Mouse (Mus musculus): Measurements from ENCODE around the gene Lsr. TPM values are rescaled to one million over a fixed set of nuclear protein-coding genes. Genes with fewer than 3 reads are reported as not detected.
A peak's percentile ranks its signal among the peaks of the same experiment; 100 is the strongest.

The Lsr gene
- total RNA-seq, 1 experiment: 54.6 TPM

DNA sequence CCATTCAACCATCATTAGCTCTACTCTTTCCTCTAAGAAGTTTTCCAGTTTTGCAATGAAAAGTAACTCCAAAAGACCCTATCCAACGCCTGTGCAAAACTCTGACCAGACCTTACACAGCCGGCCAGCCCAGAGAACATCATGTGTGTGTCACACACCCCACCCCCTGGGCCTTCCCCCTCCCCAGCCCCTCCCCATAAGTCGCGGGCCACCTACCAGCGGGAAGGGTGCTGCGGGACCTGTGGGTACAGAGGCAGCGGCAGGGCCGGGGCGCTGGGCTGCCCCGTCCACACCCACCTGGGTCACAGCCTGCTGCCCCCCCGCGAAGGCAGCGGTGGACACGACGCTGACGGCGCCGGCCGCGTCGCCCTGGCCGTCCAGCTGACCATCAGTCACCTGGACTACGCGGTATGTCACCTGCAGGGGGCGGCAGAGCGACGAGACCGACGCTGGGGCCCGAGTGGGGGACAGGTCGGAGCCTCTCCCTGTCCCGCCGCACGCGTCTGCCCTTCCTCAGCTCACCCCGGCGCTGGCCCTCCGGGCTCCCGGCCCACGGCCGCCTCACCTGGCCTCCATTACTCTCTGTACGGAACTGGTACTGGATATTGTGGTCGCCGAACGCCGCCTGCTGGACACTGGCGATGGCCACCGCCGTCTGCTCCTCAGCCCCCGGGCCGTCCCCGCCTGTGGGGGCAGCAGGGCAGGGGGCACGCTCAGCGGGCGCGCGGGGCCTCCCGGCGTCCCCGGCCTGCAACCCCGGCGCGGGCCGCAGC is 17.5 kb downstream of the Lsr start:
- Histone ChIP-seq H3K36me3 (ENCODE audit: control insufficient read depth, insufficient read depth, low read length, poor library complexity, severe bottlenecking) (peaks cover 45% of the 10 kb centered on the region), H3K27ac (ENCODE audit: insufficient read depth, low read depth, low read length, poor library complexity, severe bottlenecking) (peak overlapping the region; percentile 89)

DNA sequence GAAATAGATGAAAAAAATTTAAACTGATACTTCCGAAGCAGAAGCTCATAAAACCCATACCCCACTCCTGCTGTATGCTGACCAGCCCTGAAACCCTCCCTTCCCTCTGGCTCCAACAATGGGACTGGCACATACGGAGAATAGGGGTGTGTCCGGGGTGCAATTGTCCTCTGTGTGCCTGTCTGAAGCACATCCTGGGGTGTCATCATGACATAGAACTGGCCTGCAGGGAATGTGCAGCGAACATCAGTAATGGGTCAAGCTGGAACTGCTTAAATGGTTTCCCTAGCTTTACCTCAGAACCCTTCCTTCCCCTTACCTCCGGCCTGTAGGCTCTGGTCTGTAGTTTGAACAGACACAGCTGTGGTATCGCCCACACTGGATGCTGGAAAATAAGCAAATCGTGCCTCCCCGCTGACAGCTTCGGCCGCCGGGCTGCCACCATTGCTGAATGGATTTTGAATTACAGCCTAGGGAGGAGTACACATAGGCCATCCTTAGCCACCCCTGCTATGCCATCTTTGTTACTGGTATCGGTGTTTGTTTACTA is 18.2 kb downstream of the Lsr start:
- Histone ChIP-seq H3K9me3 (ENCODE audit: control insufficient read depth, insufficient read depth, low read depth, low read length) (no peaks in the 10 kb centered on the region), H3K36me3 (ENCODE audit: control insufficient read depth, insufficient read depth, low read length, poor library complexity, severe bottlenecking) (peaks cover 46% of the 10 kb centered on the region), H3K27ac (ENCODE audit: insufficient read depth, low read depth, low read length, poor library complexity, severe bottlenecking) (no peak overlapping the region), H3K9ac (ENCODE audit: insufficient read depth, low read depth, low read length, poor library complexity, severe bottlenecking) (no peak overlapping the region), H3K4me3 (ENCODE audit: insufficient read depth in 1 of 2, low read depth in 1 of 2, low read length in 2 of 2, poor library complexity in 1 of 2, severe bottlenecking in 1 of 2) (peak overlapping the region; percentile 83 to 91; a peak in 3 of 4 replicates), H3K4me1 (ENCODE audit: control insufficient read depth in 2 of 2, insufficient read depth in 2 of 2, low read length in 2 of 2, poor library complexity in 1 of 2) (peaks cover 2 to 16% of the 10 kb centered on the region in 2 experiments; a peak in 2 of 4 replicates)
- no peak for DNase-seq (ENCODE audit: low read depth, low spot score)
- in situ Hi-C loops (cut with MboI; ENCODE audit: low sequenced_read_pairs in 2 of 2, unreplicated experiment in 2 of 2): no loop called here
- no peak for TF ChIP-seq MAFK (IDR thresholded peaks at IDR 0.05; ENCODE audit: insufficient read depth, low read depth, low read length)
- no peak for TF ChIP-seq ZNF384 (IDR thresholded peaks at IDR 0.05; ENCODE audit: low read depth, low read length)
- no peak for TF ChIP-seq CHD2 (IDR thresholded peaks at IDR 0.05; ENCODE audit: low read depth, low read length)

More for the DNA sequence above, 17.5 kb downstream of the Lsr start:
- Histone ChIP-seq H3K4me3 (ENCODE audit: insufficient read depth in 1 of 2, low read depth in 1 of 2, low read length in 2 of 2, poor library complexity in 1 of 2, severe bottlenecking in 1 of 2) (peak overlapping the region; percentile 83 to 91), H3K9me3 (ENCODE audit: control insufficient read depth, insufficient read depth, low read depth, low read length) (no peaks in the 10 kb centered on the region), H3K4me1 (ENCODE audit: control insufficient read depth in 2 of 2, insufficient read depth in 2 of 2, low read length in 2 of 2, poor library complexity in 1 of 2) (peaks cover 2 to 16% of the 10 kb centered on the region in 2 experiments; a peak in 2 of 4 replicates), H3K9ac (ENCODE audit: insufficient read depth, low read depth, low read length, poor library complexity, severe bottlenecking) (peak overlapping the region; percentile 91)
- in situ Hi-C loops (cut with MboI; ENCODE audit: low sequenced_read_pairs in 2 of 2, unreplicated experiment in 2 of 2): no loop called here
- TF ChIP-seq ZC3H11A (IDR thresholded peaks at IDR 0.05; ENCODE audit: borderline replicate concordance, low read depth, low read length): 0 out of 2 replicates have a peak, but pooled peaks have one; percentile 2
- no peak for TF ChIP-seq CHD2 (IDR thresholded peaks at IDR 0.05; ENCODE audit: low read depth, low read length)
- no peak for TF ChIP-seq HCFC1 (IDR thresholded peaks at IDR 0.05; ENCODE audit: borderline replicate concordance, insufficient read depth, low read length)
- DNase-seq (ENCODE audit: low read depth, low spot score): peak; percentile 63

DNA sequence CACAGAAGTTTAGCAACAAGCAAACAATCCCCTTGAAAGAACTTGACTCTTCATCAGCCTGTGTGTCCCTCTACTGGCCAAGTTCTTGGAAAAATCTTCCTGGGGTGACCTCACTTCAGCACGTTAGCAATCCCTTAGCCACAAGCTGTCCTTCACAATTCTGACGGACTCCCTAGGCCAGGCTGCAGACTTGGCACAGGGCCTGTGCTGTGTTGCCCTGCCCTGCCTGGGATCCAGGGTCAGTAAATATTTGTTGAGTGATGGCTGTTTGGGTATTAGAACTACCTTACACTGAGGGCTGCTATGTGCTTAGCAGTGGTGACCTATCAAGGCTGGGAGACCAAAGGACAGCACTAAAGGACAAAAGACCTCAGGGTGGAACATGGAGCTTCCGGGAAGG is 19.2 kb downstream of the Lsr start:
- Histone ChIP-seq H3K9me3 (ENCODE audit: control insufficient read depth, insufficient read depth, low read depth, low read length) (no peaks in the 10 kb centered on the region), H3K4me3 (ENCODE audit: insufficient read depth in 1 of 2, low read depth in 1 of 2, low read length in 2 of 2, poor library complexity in 1 of 2, severe bottlenecking in 1 of 2) (no peak overlapping the region), H3K4me1 (ENCODE audit: control insufficient read depth in 2 of 2, insufficient read depth in 2 of 2, low read length in 2 of 2, poor library complexity in 1 of 2) (peaks cover 2 to 11% of the 10 kb centered on the region in 2 experiments; a peak in 2 of 4 replicates), H3K27ac (ENCODE audit: insufficient read depth, low read depth, low read length, poor library complexity, severe bottlenecking) (no peak overlapping the region), H3K9ac (ENCODE audit: insufficient read depth, low read depth, low read length, poor library complexity, severe bottlenecking) (no peak overlapping the region), H3K36me3 (ENCODE audit: control insufficient read depth, insufficient read depth, low read length, poor library complexity, severe bottlenecking) (peaks cover 41% of the 10 kb centered on the region)
- TF ChIP-seq CHD2 (IDR thresholded peaks at IDR 0.05; ENCODE audit: low read depth, low read length): no peak
- no peak for TF ChIP-seq HCFC1 (IDR thresholded peaks at IDR 0.05; ENCODE audit: borderline replicate concordance, insufficient read depth, low read length)
- no peak for TF ChIP-seq ZC3H11A (IDR thresholded peaks at IDR 0.05; ENCODE audit: borderline replicate concordance, low read depth, low read length)
- no peak for TF ChIP-seq ZNF384 (IDR thresholded peaks at IDR 0.05; ENCODE audit: low read depth, low read length)
- no peak for TF ChIP-seq MAFK (IDR thresholded peaks at IDR 0.05; ENCODE audit: insufficient read depth, low read depth, low read length)
- in situ Hi-C loops (cut with MboI; ENCODE audit: low sequenced_read_pairs in 2 of 2, unreplicated experiment in 2 of 2): no loop called here
- no peak for DNase-seq (ENCODE audit: low read depth, low spot score)

DNA sequence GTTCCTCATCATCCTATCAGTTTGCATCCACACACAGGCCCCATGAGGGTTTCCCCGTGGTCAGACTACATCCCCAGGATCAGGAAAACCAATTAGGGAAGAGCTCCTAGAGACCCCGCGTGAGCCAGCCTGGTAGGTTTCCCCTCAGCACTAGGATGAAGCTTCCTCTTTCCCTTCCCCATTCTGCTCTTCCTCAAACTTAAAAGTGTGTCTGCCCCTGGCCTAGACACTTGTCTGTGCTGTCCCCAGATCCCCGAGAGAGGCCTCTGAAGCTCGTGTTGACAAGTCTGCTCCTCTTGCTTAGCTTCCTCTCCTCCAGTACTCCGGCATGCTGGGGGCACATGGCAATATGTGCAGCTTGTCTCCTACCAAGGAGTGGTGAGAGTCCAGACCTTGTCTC is 19.8 kb downstream of the Lsr start:
- H3K9me3 ChIP-seq (ENCODE audit: control insufficient read depth, insufficient read depth, low read depth, low read length): no peaks in the 10 kb centered on the region
- in situ Hi-C loops (cut with MboI; ENCODE audit: low sequenced_read_pairs in 2 of 2, unreplicated experiment in 2 of 2): no loop called here
- TF ChIP-seq ZNF384 (IDR thresholded peaks at IDR 0.05; ENCODE audit: low read depth, low read length) (no peak), MAFK (IDR thresholded peaks at IDR 0.05; ENCODE audit: insufficient read depth, low read depth, low read length) (no peak), CHD2 (IDR thresholded peaks at IDR 0.05; ENCODE audit: low read depth, low read length) (no peak), ZC3H11A (IDR thresholded peaks at IDR 0.05; ENCODE audit: borderline replicate concordance, low read depth, low read length) (no peak), HCFC1 (IDR thresholded peaks at IDR 0.05; ENCODE audit: borderline replicate concordance, insufficient read depth, low read length) (no peak)
- no peak overlapping the region for H3K9ac ChIP-seq (ENCODE audit: insufficient read depth, low read depth, low read length, poor library complexity, severe bottlenecking)
- H3K4me3 ChIP-seq (ENCODE audit: insufficient read depth in 1 of 2, low read depth in 1 of 2, low read length in 2 of 2, poor library complexity in 1 of 2, severe bottlenecking in 1 of 2): no peak overlapping the region
- peaks cover 35% of the 10 kb centered on the region for H3K36me3 ChIP-seq (ENCODE audit: control insufficient read depth, insufficient read depth, low read length, poor library complexity, severe bottlenecking)
- H3K27ac ChIP-seq (ENCODE audit: insufficient read depth, low read depth, low read length, poor library complexity, severe bottlenecking): no peak overlapping the region
- no peak for DNase-seq (ENCODE audit: low read depth, low spot score)
- peaks cover 2 to 6% of the 10 kb centered on the region in 2 experiments; a peak in 2 of 4 replicates for H3K4me1 ChIP-seq (ENCODE audit: control insufficient read depth in 2 of 2, insufficient read depth in 2 of 2, low read length in 2 of 2, poor library complexity in 1 of 2)

Data from ES-E14 (cell line).